7 mouse cellular contexts compared by ENCODE assay signal in the genomic region with DNA sequence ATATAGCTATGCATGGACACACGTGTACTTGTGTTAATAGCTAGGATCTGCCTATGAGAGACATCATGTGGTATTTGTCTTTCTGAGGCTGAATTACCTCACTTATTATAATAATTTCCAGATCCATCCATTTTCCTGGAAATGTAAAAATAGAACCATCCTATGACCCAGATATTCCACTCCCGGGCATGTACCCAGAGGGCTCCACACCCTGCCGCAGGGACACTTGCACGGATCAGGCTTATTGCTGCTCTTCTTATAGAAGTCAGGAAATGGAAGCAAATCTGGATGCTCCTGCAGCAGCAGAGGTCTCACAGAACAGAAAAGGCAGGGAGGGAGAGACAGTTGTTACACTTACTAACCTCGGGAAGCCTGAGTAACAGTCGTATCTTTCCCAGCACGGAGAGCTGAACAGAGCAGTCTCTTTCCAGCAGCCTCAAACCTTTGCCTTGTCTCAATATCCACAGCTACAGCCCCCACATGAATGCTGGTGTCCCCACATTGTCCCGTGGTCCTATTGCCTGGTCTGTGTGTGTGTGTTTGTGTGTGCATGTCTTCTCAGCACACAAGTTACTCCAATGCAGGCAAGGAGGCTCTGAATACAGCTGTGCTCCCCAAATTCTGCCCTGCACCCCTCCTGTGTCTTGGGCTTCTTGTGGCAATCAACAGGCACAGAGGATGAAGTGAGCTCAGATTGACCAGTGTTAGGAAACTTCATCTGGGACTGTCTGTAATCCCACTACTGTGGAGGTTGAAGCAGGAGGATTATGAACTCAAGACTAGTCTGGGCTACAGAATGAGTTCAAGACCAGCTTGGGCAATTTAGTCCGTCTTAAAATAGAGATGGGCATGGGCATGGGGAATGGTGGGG. TPM values are rescaled to one million over a fixed set of nuclear protein-coding genes. Genes with fewer than 3 reads are reported as not detected.
DNase-seq lines count a peak whose midpoint lies in the region; ATAC-seq and TF ChIP-seq lines count a peak whose summit lies in the region.

No protein-coding gene starts in this region.

- H3K27ac ChIP-seq in ES-Bruce4 (ENCODE audit: insufficient read depth, low read length), result peak overlapping the region; percentile 80
- peak overlapping the region; percentile 97 for H3K27ac ChIP-seq in limb, embryonic 12.5 days

- no peak for TF ChIP-seq CTCF in ES-Bruce4 (IDR thresholded peaks at IDR 0.05; ENCODE audit: low read depth, low read length)

- H3K4me1 ChIP-seq in ES-Bruce4 (ENCODE audit: control insufficient read depth, insufficient read depth, low read length), result peaks cover 10% of the 10 kb centered on the region
- peaks cover 46% of the 10 kb centered on the region for H3K4me1 ChIP-seq in limb, embryonic 12.5 days (replicated peaks)

- peak overlapping the region; percentile 67 for H3K9ac ChIP-seq in ES-Bruce4 (ENCODE audit: low read depth, poor library complexity, severe bottlenecking)
- H3K9ac ChIP-seq in limb, embryonic 12.5 days (replicated peaks), result peak overlapping the region; percentile 57; the same call in 1 of the 2 replicates

- DNase-seq in 3T3-L1 (ENCODE audit: low read depth, low spot score), result peak; percentile 84
- peak; percentile 53 to 63 for DNase-seq in heart, adult 9 months (ENCODE audit: low spot score in 2 of 2)
- DNase-seq in adrenal gland, adult 8-10 months, result no peak
- DNase-seq in layer of hippocampus, adult 11-12 months (ENCODE audit: low spot score), result no peak

- H3K9me3 ChIP-seq in ES-Bruce4 (replicated peaks; ENCODE audit: control insufficient read depth, insufficient read depth, low read length, poor library complexity, severe bottlenecking), result no peaks in the 10 kb centered on the region
- no peaks in the 10 kb centered on the region for H3K9me3 ChIP-seq in limb, embryonic 12.5 days

- no peak for TF ChIP-seq POLR2A in ES-Bruce4 (IDR thresholded peaks at IDR 0.05; ENCODE audit: insufficient read depth, low read length)

- H3K27me3 ChIP-seq in ES-Bruce4 (ENCODE audit: control insufficient read depth, insufficient read depth, low read length, poor library complexity, severe bottlenecking), result no peaks in the 10 kb centered on the region
- H3K27me3 ChIP-seq in limb, embryonic 12.5 days, result no peaks in the 10 kb centered on the region

- ATAC-seq in limb, embryonic 12.5 days (ENCODE audit: insufficient number of reproducible peaks, insufficient read depth, low FRiP score, low TSS enrichment, low read depth), result no peak
- ATAC-seq in monocyte, adult 5-6 weeks (replicated peaks; ENCODE audit: insufficient number of reproducible peaks, low FRiP score, low TSS enrichment, poor library complexity, severe bottlenecking), result no peak

- H3K4me3 ChIP-seq in ES-Bruce4 (ENCODE audit: low read depth, low read length), result no peak overlapping the region
- H3K4me3 ChIP-seq in limb, embryonic 12.5 days (replicated peaks), result no peak overlapping the region

- WGBS in limb, embryonic 12.5 days, result 48% methylated on average over 9 of the region's 9 CpGs

- H3K36me3 ChIP-seq in ES-Bruce4 (ENCODE audit: control insufficient read depth, insufficient read depth, low read length, poor library complexity, severe bottlenecking), result no peaks in the 10 kb centered on the region
- H3K36me3 ChIP-seq in limb, embryonic 12.5 days, result no peaks in the 10 kb centered on the region

- H3K4me2 ChIP-seq in limb, embryonic 12.5 days, result peak overlapping the region; percentile 70

- no peak for TF ChIP-seq EP300 in ES-Bruce4 (IDR thresholded peaks at IDR 0.05; ENCODE audit: insufficient read depth, low read depth, low read length)

RNA-seq across cellular contexts. Expression of a gene that starts 33.0 kb away (rescaled TPM):
- polyA plus RNA-seq in ES-Bruce4 (2011; ENCODE audit: insufficient read depth, insufficient read length, low read depth, missing spikeins), result not detected in 2 replicates
- polyA plus RNA-seq in limb, embryonic 12.5 days (2016; fragmentation: Nextera tagmentation; extraction: Ambion mirVana), result not detected in 2 replicates
- total RNA-seq in monocyte, adult 5-6 weeks (2017), result not detected in 3 replicates
- under 1 TPM in 1 of 4 experiments, not detected in 3; 0.13 TPM for total RNA-seq in adrenal gland, adult 8-10 months (2022)

RNA-seq across cellular contexts. Expression of a gene that starts 45.0 kb away (rescaled TPM):
- polyA plus RNA-seq in ES-Bruce4 (2011; ENCODE audit: insufficient read depth, insufficient read length, low read depth, missing spikeins), result not detected in 2 replicates
- not detected in 2 replicates for polyA plus RNA-seq in limb, embryonic 12.5 days (2016; fragmentation: Nextera tagmentation; extraction: Ambion mirVana)
- total RNA-seq in monocyte, adult 5-6 weeks (2017), result not detected in 3 replicates
- total RNA-seq in adrenal gland, adult 8-10 months (2022), result 1 to 10 TPM in 3 of 4 experiments, under 1 TPM in 1; 0.77 to 3.2 (median 1.5) TPM

RNA-seq across cellular contexts. Expression of a gene that starts 59.1 kb away (rescaled TPM):
- 78.1 and 78.3 TPM in 2 replicates for polyA plus RNA-seq in ES-Bruce4 (2011; ENCODE audit: insufficient read depth, insufficient read length, low read depth, missing spikeins)
- polyA plus RNA-seq in limb, embryonic 12.5 days (2016; fragmentation: Nextera tagmentation; extraction: Ambion mirVana), result 78.4 and 79.3 TPM in 2 replicates
- 0.29 TPM in 1 of 3 replicates, not detected in the others for total RNA-seq in monocyte, adult 5-6 weeks (2017)
- total RNA-seq in adrenal gland, adult 8-10 months (2022), result 10 to 100 TPM; 55.5 to 86.2 (median 70.7) TPM

Comparison
In these comparisons a context has a peak if more than half of its experiments do, and no peak if none do; other contexts are left out.
1. DNase-seq: peak in 3T3-L1 (single experiment) and heart, adult 9 months (2 of 2); none in adrenal gland, adult 8-10 months (single experiment) and layer of hippocampus, adult 11-12 months (single experiment).
2. RNA of a gene that starts 59.1 kb away (total RNA-seq): 55.5 to 86.2 TPM in adrenal gland, adult 8-10 months; 0.29 TPM in monocyte, adult 5-6 weeks; every median in the first group is over 10 times any median in the second.